Mouse (Mus musculus) activated CD4-positive, CD25-positive, alpha-beta regulatory T cell, adult 4 months (primary cell): Measurements from ENCODE around the gene Peli2. TPM values are rescaled to one million over a fixed set of nuclear protein-coding genes. Genes with fewer than 3 reads are reported as not detected.
"Not testable (repeated sequence)": the region's sequence is repeated elsewhere in the genome, so short reads cannot be mapped to it uniquely, and the experiment has no call there.

ENCODE experiments used
- ATAC-seq: one replicate; pipeline ENCODE4 v1.8.0; 2017
- polyA plus RNA-seq, 2 experiments: library from polyadenylated mRNA; unstranded; fragments of 100-300 nt; shearing (Covaris generic); gene quantifications; one replicate each; pipeline ENCODE4 v1.2.1; 2017

The Peli2 gene
- under 1 TPM; 0.32 to 0.47 TPM for polyA plus RNA-seq

GRCm38 (mm10) chr14:48120752-48121528, at the start of gene Peli2:
Peli2 (plus strand) TSS chr14:48120823.
- no peak for ATAC-seq

GRCm38 (mm10) chr14:48072104-48072503, 48.5 kb upstream of the Peli2 start:
- no peak for ATAC-seq

GRCm38 (mm10) chr14:48073247-48074161, 47.1 kb upstream of the Peli2 start:
- no peak for ATAC-seq

- not testable (repeated sequence) for ATAC-seq
These were observed 41.0 kb upstream of the Peli2 start for GRCm38 (mm10) chr14:48079574-48079973.

GRCm38 (mm10) chr14:48083836-48084812, 36.5 kb upstream of the Peli2 start:
- ATAC-seq = no peak

- no peak for ATAC-seq
These were observed 33.8 kb upstream of the Peli2 start for GRCm38 (mm10) chr14:48086682-48087297.

GRCm38 (mm10) chr14:48087298-48087830, 33.3 kb upstream of the Peli2 start:
- ATAC-seq = no peak

GRCm38 (mm10) chr14:48090465-48090864, 30.2 kb upstream of the Peli2 start:
- ATAC-seq = no peak

- ATAC-seq = no peak
These were observed 29.5 kb upstream of the Peli2 start for GRCm38 (mm10) chr14:48091160-48091559.

GRCm38 (mm10) chr14:48098253-48098652, 22.4 kb upstream of the Peli2 start:
- no peak for ATAC-seq

- ATAC-seq = no peak
These were observed 21.3 kb upstream of the Peli2 start for GRCm38 (mm10) chr14:48099354-48099753.

GRCm38 (mm10) chr14:48106453-48106852, 14.2 kb upstream of the Peli2 start:
- ATAC-seq = no peak

GRCm38 (mm10) chr14:48117986-48118385, 2.6 kb upstream of the Peli2 start:
- ATAC-seq = no peak

- no peak for ATAC-seq
These were observed 1.5 kb upstream of the Peli2 start for GRCm38 (mm10) chr14:48119012-48119647.

GRCm38 (mm10) chr14:48119648-48120270, 864 bp upstream of the Peli2 start:
- ATAC-seq = no peak

- no peak for ATAC-seq
These were observed 226 bp upstream of the Peli2 start for GRCm38 (mm10) chr14:48120443-48120751.

GRCm38 (mm10) chr14:48121529-48122517, 1.2 kb downstream of the Peli2 start:
- no peak for ATAC-seq

- ATAC-seq = no peak
These were observed 3.4 kb downstream of the Peli2 start for GRCm38 (mm10) chr14:48124011-48124410.

- ATAC-seq = no peak
These were observed 4.2 kb downstream of the Peli2 start for GRCm38 (mm10) chr14:48124816-48125215.
